Mouse (Mus musculus): Measurements from ENCODE around the gene Galntl6. TPM values are rescaled to one million over a fixed set of nuclear protein-coding genes. Genes with fewer than 3 reads are reported as not detected.

Gene Galntl6
- polyA plus RNA-seq, 1 experiment from 2014 or later: 9.1 TPM

DNA sequence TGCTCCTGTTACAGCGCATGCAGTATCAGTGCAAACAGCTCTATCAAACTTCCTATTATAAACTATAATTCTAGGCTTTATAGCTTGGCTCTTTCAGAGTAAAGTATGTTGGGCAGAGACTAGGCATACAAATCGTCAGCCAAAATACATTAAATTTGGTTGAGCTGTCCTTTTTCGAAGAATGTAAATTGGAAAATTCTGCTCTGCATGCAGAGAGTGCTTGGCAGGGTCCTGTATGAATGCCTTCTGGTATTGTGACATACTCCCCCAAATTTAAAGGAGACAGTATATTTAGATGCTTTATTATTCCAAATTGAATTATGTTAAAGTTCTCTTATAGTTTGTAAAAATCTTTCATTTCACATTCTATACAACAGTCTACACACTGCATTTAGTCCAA, 220.7 kb downstream of the Galntl6 start:
- no peak for ATAC-seq (ENCODE audit: low FRiP score, low TSS enrichment)
- WGBS: 93% methylated on average over 3 of the region's 3 CpGs
- Histone ChIP-seq H3K27me3 (ENCODE audit: control insufficient read depth, insufficient read depth, low read length) (no peaks in the 10 kb centered on the region), H3K9me3 (ENCODE audit: control insufficient read depth, low read length) (no peaks in the 10 kb centered on the region), H3K4me2 (ENCODE audit: low read length) (no peak overlapping the region), H3K4me1 (ENCODE audit: control insufficient read depth, insufficient read depth, low read length) (no peaks in the 10 kb centered on the region), H3K27ac (replicated peaks; ENCODE audit: low read depth, low read length) (no peak overlapping the region), H3K36me3 (ENCODE audit: control insufficient read depth, insufficient read depth, low read length) (no peaks in the 10 kb centered on the region), H3K4me3 (replicated peaks; ENCODE audit: low read depth, low read length) (no peak overlapping the region), H3K9ac (replicated peaks; ENCODE audit: low read length) (no peak overlapping the region)
- no peak for DNase-seq

DNA sequence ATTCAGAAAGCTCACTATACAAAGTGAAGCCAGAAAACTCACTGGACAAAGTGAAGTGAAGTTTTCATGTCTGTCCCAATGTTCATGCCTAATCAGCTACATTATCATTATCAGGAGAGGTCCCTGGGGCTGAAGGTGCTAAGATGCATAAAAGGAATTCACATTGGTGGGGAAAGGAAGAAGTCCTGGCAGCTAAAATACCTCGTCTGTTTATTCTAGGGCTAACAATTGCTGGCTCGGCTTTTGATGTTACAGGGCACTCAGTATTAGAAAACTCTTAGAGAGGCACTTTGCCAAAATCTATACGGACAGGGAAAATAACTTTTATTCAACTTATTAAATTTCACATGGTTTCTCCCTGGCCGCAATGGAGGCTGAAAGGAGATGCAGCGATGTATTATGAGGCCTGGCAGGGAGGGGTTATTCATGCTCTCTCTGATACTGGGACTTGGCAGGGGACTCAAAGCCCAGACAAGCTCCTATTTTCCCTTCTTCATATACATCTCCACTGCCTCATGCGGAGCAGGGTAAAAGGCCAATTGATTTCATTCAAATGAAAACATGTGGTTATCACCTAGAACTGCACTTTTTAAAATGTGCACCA, 234.5 kb downstream of the Galntl6 start:
- DNase-seq: peak; percentile 32

GRCm38 (mm10) chr8:58669075-58669474, 243.4 kb downstream of the Galntl6 start:
- Histone ChIP-seq H3K4me1 (ENCODE audit: control insufficient read depth, insufficient read depth, low read length) (no peaks in the 10 kb centered on the region), H3K9ac (replicated peaks; ENCODE audit: low read length) (no peak overlapping the region), H3K27me3 (ENCODE audit: control insufficient read depth, insufficient read depth, low read length) (no peaks in the 10 kb centered on the region), H3K9me3 (ENCODE audit: control insufficient read depth, low read length) (no peaks in the 10 kb centered on the region), H3K27ac (replicated peaks; ENCODE audit: low read depth, low read length) (no peak overlapping the region), H3K4me3 (replicated peaks; ENCODE audit: low read depth, low read length) (no peak overlapping the region), H3K36me3 (ENCODE audit: control insufficient read depth, insufficient read depth, low read length) (no peaks in the 10 kb centered on the region), H3K4me2 (ENCODE audit: low read length) (no peak overlapping the region)
- ATAC-seq (ENCODE audit: low FRiP score, low TSS enrichment) (no peak), DNase-seq (no peak)
- 69% methylated on average over 2 of the region's 2 CpGs for WGBS

More for the DNA sequence above, 234.5 kb downstream of the Galntl6 start:
- Histone ChIP-seq H3K9ac (replicated peaks; ENCODE audit: low read length) (no peak overlapping the region), H3K4me2 (ENCODE audit: low read length) (no peak overlapping the region), H3K4me1 (ENCODE audit: control insufficient read depth, insufficient read depth, low read length) (peaks cover 6% of the 10 kb centered on the region; the same call in 1 of the 2 replicates), H3K4me3 (replicated peaks; ENCODE audit: low read depth, low read length) (no peak overlapping the region), H3K27ac (replicated peaks; ENCODE audit: low read depth, low read length) (no peak overlapping the region), H3K9me3 (ENCODE audit: control insufficient read depth, low read length) (no peaks in the 10 kb centered on the region), H3K36me3 (ENCODE audit: control insufficient read depth, insufficient read depth, low read length) (no peaks in the 10 kb centered on the region), H3K27me3 (ENCODE audit: control insufficient read depth, insufficient read depth, low read length) (no peaks in the 10 kb centered on the region)
- no peak for ATAC-seq (ENCODE audit: low FRiP score, low TSS enrichment)
- 16% methylated on average over 6 of the region's 6 CpGs for WGBS

GRCm38 (mm10) chr8:58660019-58660418, 252.4 kb downstream of the Galntl6 start:
- Histone ChIP-seq H3K4me1 (ENCODE audit: control insufficient read depth, insufficient read depth, low read length) (no peaks in the 10 kb centered on the region), H3K36me3 (ENCODE audit: control insufficient read depth, insufficient read depth, low read length) (no peaks in the 10 kb centered on the region), H3K9me3 (ENCODE audit: control insufficient read depth, low read length) (no peaks in the 10 kb centered on the region), H3K4me3 (replicated peaks; ENCODE audit: low read depth, low read length) (no peak overlapping the region), H3K9ac (replicated peaks; ENCODE audit: low read length) (no peak overlapping the region), H3K27ac (replicated peaks; ENCODE audit: low read depth, low read length) (no peak overlapping the region), H3K27me3 (ENCODE audit: control insufficient read depth, insufficient read depth, low read length) (no peaks in the 10 kb centered on the region), H3K4me2 (ENCODE audit: low read length) (no peak overlapping the region)
- DNase-seq (no peak), ATAC-seq (ENCODE audit: low FRiP score, low TSS enrichment) (no peak)

DNA sequence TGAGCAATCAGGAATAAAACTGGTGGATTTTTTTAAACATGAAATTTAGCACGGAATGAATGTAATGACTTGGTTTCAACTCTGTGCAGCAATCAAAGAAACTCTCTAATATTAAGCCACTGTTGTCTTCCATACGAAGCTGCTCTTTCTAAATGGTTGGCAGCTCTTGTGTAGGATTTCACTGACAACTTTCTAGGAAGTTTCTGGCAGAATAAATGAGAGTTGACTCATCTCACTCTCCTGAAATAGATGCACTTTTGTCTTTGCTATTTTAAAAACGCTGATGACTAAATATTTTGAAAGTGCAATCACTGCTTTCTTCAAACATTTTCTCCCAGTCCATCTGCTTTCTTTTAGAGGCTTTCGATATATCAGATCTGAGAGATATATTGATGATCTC, 256.8 kb downstream of the Galntl6 start:
- Histone ChIP-seq H3K4me2 (ENCODE audit: low read length) (no peak overlapping the region), H3K4me3 (replicated peaks; ENCODE audit: low read depth, low read length) (no peak overlapping the region), H3K27ac (replicated peaks; ENCODE audit: low read depth, low read length) (no peak overlapping the region), H3K27me3 (ENCODE audit: control insufficient read depth, insufficient read depth, low read length) (no peaks in the 10 kb centered on the region), H3K9me3 (ENCODE audit: control insufficient read depth, low read length) (no peaks in the 10 kb centered on the region), H3K4me1 (ENCODE audit: control insufficient read depth, insufficient read depth, low read length) (no peaks in the 10 kb centered on the region), H3K36me3 (ENCODE audit: control insufficient read depth, insufficient read depth, low read length) (no peaks in the 10 kb centered on the region), H3K9ac (replicated peaks; ENCODE audit: low read length) (no peak overlapping the region)
- DNase-seq: no peak
- 84% methylated on average over 4 of the region's 4 CpGs for WGBS
- ATAC-seq (ENCODE audit: low FRiP score, low TSS enrichment): no peak

DNA sequence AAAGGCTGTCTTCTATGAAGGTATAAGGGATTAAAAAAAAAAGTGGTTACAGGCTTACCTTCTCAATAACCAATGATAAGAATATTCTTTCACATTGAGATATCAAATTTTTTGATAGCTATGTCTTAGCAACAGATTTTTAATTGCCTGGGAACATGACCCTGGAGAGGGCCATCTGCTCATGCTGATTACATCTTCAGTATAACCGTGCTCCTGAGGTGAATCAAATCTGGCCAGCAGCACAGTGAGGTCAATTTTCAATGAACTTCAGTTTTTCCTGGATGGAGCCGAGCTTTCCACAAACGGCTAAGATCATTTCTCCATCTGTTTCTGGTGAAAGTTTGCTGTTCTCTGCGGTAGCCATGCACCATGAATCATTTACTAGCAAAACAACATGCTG, 306.0 kb downstream of the Galntl6 start:
- no peaks in the 10 kb centered on the region for H3K36me3 ChIP-seq (ENCODE audit: control insufficient read depth, insufficient read depth, low read length)
- H3K27ac ChIP-seq (replicated peaks; ENCODE audit: low read depth, low read length): no peak overlapping the region
- no peaks in the 10 kb centered on the region for H3K4me1 ChIP-seq (ENCODE audit: control insufficient read depth, insufficient read depth, low read length)
- H3K4me2 ChIP-seq (ENCODE audit: low read length): no peak overlapping the region
- H3K4me3 ChIP-seq (replicated peaks; ENCODE audit: low read depth, low read length): no peak overlapping the region
- no peak overlapping the region for H3K9ac ChIP-seq (replicated peaks; ENCODE audit: low read length)
- 74% methylated on average over 4 of the region's 4 CpGs for WGBS
- DNase-seq (no peak), ATAC-seq (ENCODE audit: low FRiP score, low TSS enrichment) (no peak)
- no peaks in the 10 kb centered on the region for H3K27me3 ChIP-seq (ENCODE audit: control insufficient read depth, insufficient read depth, low read length)
- H3K9me3 ChIP-seq (ENCODE audit: control insufficient read depth, low read length): no peaks in the 10 kb centered on the region

DNA sequence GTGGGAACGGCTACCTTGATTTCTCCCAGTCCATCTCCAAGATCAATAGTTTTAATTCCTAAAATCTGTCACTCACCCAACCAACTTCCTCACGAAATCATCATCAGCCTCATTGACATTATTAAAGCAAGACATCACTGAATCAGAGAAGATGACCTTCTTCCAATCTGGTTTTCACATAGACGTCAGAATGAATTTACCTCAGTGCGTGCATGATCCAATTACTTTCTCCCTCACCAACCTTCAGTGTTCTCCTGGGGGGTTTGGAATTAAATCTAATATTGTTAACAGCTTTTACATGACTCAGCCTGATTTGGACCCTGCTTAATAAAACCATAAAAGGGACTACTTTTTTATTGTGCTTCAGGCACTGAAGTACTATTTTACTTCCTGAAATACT, 307.7 kb downstream of the Galntl6 start:
- H3K4me3 ChIP-seq (replicated peaks; ENCODE audit: low read depth, low read length): no peak overlapping the region
- no peaks in the 10 kb centered on the region for H3K27me3 ChIP-seq (ENCODE audit: control insufficient read depth, insufficient read depth, low read length)
- no peaks in the 10 kb centered on the region for H3K4me1 ChIP-seq (ENCODE audit: control insufficient read depth, insufficient read depth, low read length)
- no peak overlapping the region for H3K4me2 ChIP-seq (ENCODE audit: low read length)
- no peak overlapping the region for H3K27ac ChIP-seq (replicated peaks; ENCODE audit: low read depth, low read length)
- DNase-seq (no peak), ATAC-seq (ENCODE audit: low FRiP score, low TSS enrichment) (no peak)
- H3K9ac ChIP-seq (replicated peaks; ENCODE audit: low read length): no peak overlapping the region
- H3K9me3 ChIP-seq (ENCODE audit: control insufficient read depth, low read length): no peaks in the 10 kb centered on the region
- no peaks in the 10 kb centered on the region for H3K36me3 ChIP-seq (ENCODE audit: control insufficient read depth, insufficient read depth, low read length)
- WGBS: 62% methylated on average over 4 of the region's 4 CpGs

DNA sequence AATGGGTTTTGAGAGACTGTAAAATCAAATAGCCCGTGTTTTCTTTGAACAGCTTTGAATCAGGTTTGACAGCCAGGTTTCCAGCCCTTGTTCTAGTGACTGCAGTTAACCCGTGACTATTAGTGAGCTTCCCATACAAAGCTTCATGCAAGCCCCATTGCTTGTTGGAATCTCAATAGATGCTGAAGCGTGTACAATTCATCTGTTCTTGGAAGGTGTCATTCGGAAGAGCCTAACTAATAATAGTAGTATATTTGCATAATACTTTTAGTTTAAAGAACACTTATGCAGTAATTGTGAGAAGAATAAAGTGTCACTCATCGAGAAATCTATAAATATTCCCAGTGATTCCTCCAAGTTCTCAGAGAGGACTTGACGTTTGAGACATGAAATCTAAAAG, 314.6 kb downstream of the Galntl6 start:
- 67% methylated on average over 6 of the region's 6 CpGs for WGBS
- Histone ChIP-seq H3K4me1 (ENCODE audit: control insufficient read depth, insufficient read depth, low read length) (no peaks in the 10 kb centered on the region), H3K9me3 (ENCODE audit: control insufficient read depth, low read length) (no peaks in the 10 kb centered on the region), H3K27me3 (ENCODE audit: control insufficient read depth, insufficient read depth, low read length) (no peaks in the 10 kb centered on the region), H3K9ac (replicated peaks; ENCODE audit: low read length) (no peak overlapping the region), H3K4me2 (ENCODE audit: low read length) (no peak overlapping the region), H3K27ac (replicated peaks; ENCODE audit: low read depth, low read length) (no peak overlapping the region), H3K36me3 (ENCODE audit: control insufficient read depth, insufficient read depth, low read length) (no peaks in the 10 kb centered on the region), H3K4me3 (replicated peaks; ENCODE audit: low read depth, low read length) (no peak overlapping the region)
- no peak for ATAC-seq (ENCODE audit: low FRiP score, low TSS enrichment)
- no peak for DNase-seq

GRCm38 (mm10) chr8:58575346-58575745, 337.1 kb downstream of the Galntl6 start:
- H3K9ac ChIP-seq (replicated peaks; ENCODE audit: low read length): no peak overlapping the region
- no peaks in the 10 kb centered on the region for H3K9me3 ChIP-seq (ENCODE audit: control insufficient read depth, low read length)
- no peak overlapping the region for H3K4me2 ChIP-seq (ENCODE audit: low read length)
- H3K4me1 ChIP-seq (ENCODE audit: control insufficient read depth, insufficient read depth, low read length): no peaks in the 10 kb centered on the region
- no peak overlapping the region for H3K4me3 ChIP-seq (replicated peaks; ENCODE audit: low read depth, low read length)
- H3K27me3 ChIP-seq (ENCODE audit: control insufficient read depth, insufficient read depth, low read length): no peaks in the 10 kb centered on the region
- no peaks in the 10 kb centered on the region for H3K36me3 ChIP-seq (ENCODE audit: control insufficient read depth, insufficient read depth, low read length)
- no peak for DNase-seq
- ATAC-seq (ENCODE audit: low FRiP score, low TSS enrichment): no peak
- H3K27ac ChIP-seq (replicated peaks; ENCODE audit: low read depth, low read length): no peak overlapping the region
- 67% methylated on average over 1 of the region's 1 CpGs for WGBS

All from midbrain, embryonic 14.5 days (tissue).